Mouse (Mus musculus) spleen, adult 2 months (tissue): ENCODE data around the gene Nup107.

ENCODE experiments used
- CTCF ChIP-seq: fragments of 200-500 bp; IDR thresholded peaks from 2 replicates; pipeline ENCODE4 v1.5.1; 2011; ENCODE audit warnings: mild to moderate bottlenecking, inconsistent platforms; ENCODE audit not compliant: insufficient read depth, insufficient read length, insufficient replicate concordance; ENCODE audit errors: extremely low read depth
- POLR2A ChIP-seq: fragments of 200-500 bp; IDR thresholded peaks from 2 replicates; pipeline ENCODE4 v1.6.1; 2011; ENCODE audit warnings: low read depth, low read length, inconsistent platforms

DNA sequence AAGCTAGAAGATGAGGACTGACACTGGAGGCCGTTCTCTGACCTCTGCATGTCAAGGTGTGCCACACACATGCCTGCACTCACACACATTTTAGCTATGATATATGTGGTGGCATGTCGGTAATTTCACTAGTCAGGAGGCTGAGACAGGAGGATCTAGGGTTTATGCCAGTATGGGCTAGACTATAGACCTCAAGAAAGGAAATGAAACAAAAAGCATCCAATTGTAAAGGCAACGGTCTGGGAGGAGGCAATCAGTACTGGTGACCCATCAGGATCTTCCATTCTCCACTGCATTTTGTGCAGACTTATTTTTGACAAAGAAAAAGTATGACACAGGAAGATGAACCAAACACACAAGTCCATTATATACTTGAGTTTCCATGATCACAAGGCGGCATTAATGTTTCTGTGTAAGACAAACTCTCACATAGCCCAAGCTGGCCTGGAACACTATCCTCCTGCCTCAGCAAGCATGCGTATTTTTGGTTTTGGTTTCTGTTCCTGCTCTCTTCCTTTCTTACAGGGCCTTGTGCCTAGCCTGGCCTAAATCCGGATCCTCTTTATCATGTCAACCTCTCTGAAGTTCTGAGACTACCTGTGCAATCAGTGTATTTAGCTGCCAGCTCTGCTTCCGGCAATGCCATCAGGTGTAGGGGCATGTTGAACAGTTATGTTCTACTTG, 37.1 kb upstream of the Nup107 start:
- TF ChIP-seq POLR2A (no peak), CTCF (no peak)
